Mouse (Mus musculus) midbrain, postnatal 0 days (tissue): ENCODE measurements around the gene Mthfd1. TPM values are rescaled to one million over a fixed set of nuclear protein-coding genes. Genes with fewer than 3 reads are reported as not detected.

Source experiments
- ATAC-seq: fragments of 200-750 bp; cut with Nextera tagmentation; 2 replicates; pipeline ENCODE4 v1.8.0; 2017; ENCODE audit warnings: moderate number of reproducible peaks, mild to moderate bottlenecking, moderate TSS enrichment, moderate library complexity; ENCODE audit not compliant: low FRiP score
- DNase-seq: peaks from one replicate; pipeline ENCODE4 v3.0.0-alpha.2; 2015; ENCODE audit warnings: low spot score
- H3K27ac ChIP-seq: fragments of 300-500 bp; sonication (generic); 2 replicates; pipeline ENCODE4 v1.5.1; 2014; ENCODE audit warnings: low read depth, mild to moderate bottlenecking, low read length, mixed read lengths
- H3K27me3 ChIP-seq: fragments of 300-500 bp; sonication (generic); 2 replicates; pipeline ENCODE4 v1.6.1; 2014; ENCODE audit warnings: low read length, control low read depth, mixed read lengths; ENCODE audit not compliant: insufficient read depth
- H3K36me3 ChIP-seq: fragments of 300-500 bp; sonication (generic); 2 replicates; pipeline ENCODE4 v1.6.1; 2014; ENCODE audit warnings: low read length, control low read depth, mixed read lengths; ENCODE audit not compliant: insufficient read depth
- H3K4me1 ChIP-seq: fragments of 300-500 bp; sonication (generic); 2 replicates; pipeline ENCODE4 v1.6.1; 2014; ENCODE audit warnings: mild to moderate bottlenecking, control low read depth, antibody characterized with exemption, low read length, mixed read lengths; ENCODE audit not compliant: insufficient read depth
- H3K4me2 ChIP-seq: fragments of 300-500 bp; sonication (generic); 2 replicates; pipeline ENCODE4 v1.6.1; 2014; ENCODE audit warnings: low read depth, mild to moderate bottlenecking, low read length, mixed read lengths; ENCODE audit not compliant: poor library complexity, severe bottlenecking
- H3K4me3 ChIP-seq: fragments of 300-500 bp; sonication (generic); 2 replicates; pipeline ENCODE4 v1.5.1; 2014; ENCODE audit warnings: low read depth, mild to moderate bottlenecking, low read length, moderate library complexity
- H3K9ac ChIP-seq: fragments of 300-500 bp; sonication (generic); replicated peaks from 2 replicates; pipeline ENCODE4 v1.6.1; 2014; ENCODE audit warnings: mild to moderate bottlenecking, low read length, moderate library complexity, mixed read lengths; ENCODE audit not compliant: poor library complexity, severe bottlenecking
- H3K9me3 ChIP-seq: fragments of 300-500 bp; sonication (generic); 2 replicates; pipeline ENCODE4 v1.6.1; 2016; ENCODE audit warnings: low read length, control low read depth
- CTCF ChIP-seq: IDR thresholded peaks from 2 replicates; pipeline ENCODE4 v1.5.1; 2016; ENCODE audit warnings: antibody characterized with exemption, mild to moderate bottlenecking
- WGBS: fragments of 180-500 bp; shearing (Covaris S2); extraction: QIAGEN DNeasy Blood & Tissue Kit; methylation state at CpG from one replicate; pipeline ENCODE4 v1.1.7; 2014; 5-methylcytosine and 5-hydroxymethylcytosine counted together
- polyA plus RNA-seq: library from polyadenylated mRNA; unstranded; fragments of >200 nt; fragmentation: Nextera tagmentation; extraction: Ambion mirVana; gene quantifications from 2 replicates; pipeline ENCODE4 v1.2.1, GENCODE M21; 2015
- total RNA-seq: library from RNA; depleted of rRNA; stranded (reverse); fragments of >200 nt; gene quantifications from 2 replicates; pipeline ENCODE4 v1.2.3, GENCODE M21; 2014

The Mthfd1 gene
- total and polyA plus RNA-seq, 2 experiments from 2014 or later, result 23.7 to 26.7 TPM

- Histone ChIP-seq H3K9ac (no peak overlapping the region), H3K4me2 (no peak overlapping the region), H3K9me3 (no peaks in the 10 kb centered on the region), H3K4me3 (no peak overlapping the region), H3K4me1 (no peaks in the 10 kb centered on the region), H3K27me3 (no peaks in the 10 kb centered on the region), H3K27ac (no peak overlapping the region), H3K36me3 (peaks cover 33% of the 10 kb centered on the region)
- TF ChIP-seq CTCF, result no peak
- DNase-seq (no peak), ATAC-seq (no peak)
- WGBS, result 97% methylated on average over 9 of the region's 9 CpGs
These were observed 44.3 kb downstream of the Mthfd1 start for GRCm38 (mm10) chr12:76299361-76299906.

- ATAC-seq (no peak), DNase-seq (no peak)
- Histone ChIP-seq H3K36me3 (peaks cover 30% of the 10 kb centered on the region), H3K9me3 (no peaks in the 10 kb centered on the region), H3K9ac (no peak overlapping the region), H3K27ac (no peak overlapping the region), H3K4me2 (no peak overlapping the region), H3K4me3 (no peak overlapping the region), H3K4me1 (no peaks in the 10 kb centered on the region), H3K27me3 (no peaks in the 10 kb centered on the region)
- TF ChIP-seq CTCF, result no peak
- WGBS, result 92% methylated on average over 10 of the region's 10 CpGs
These were observed 45.3 kb downstream of the Mthfd1 start for GRCm38 (mm10) chr12:76300367-76300766.

- no peak for DNase-seq
- Histone ChIP-seq H3K4me3 (no peak overlapping the region), H3K27ac (no peak overlapping the region), H3K27me3 (no peaks in the 10 kb centered on the region), H3K4me2 (no peak overlapping the region), H3K9ac (no peak overlapping the region), H3K9me3 (no peaks in the 10 kb centered on the region), H3K36me3 (peaks cover 29% of the 10 kb centered on the region), H3K4me1 (no peaks in the 10 kb centered on the region)
- no peak for TF ChIP-seq CTCF
- WGBS, result 87% methylated on average over 11 of the region's 11 CpGs
- no peak for ATAC-seq
These were observed 48.4 kb downstream of the Mthfd1 start for GRCm38 (mm10) chr12:76303474-76303873.

GRCm38 (mm10) chr12:76304199-76304598 lies 49.1 kb downstream of the Mthfd1 start:
- TF ChIP-seq CTCF, result no peak
- WGBS, result 53% methylated on average over 4 of the region's 4 CpGs
- DNase-seq (peak; percentile 57), ATAC-seq (no peak)
- no peak overlapping the region for H3K4me3 ChIP-seq
- no peak overlapping the region for H3K27ac ChIP-seq
- no peaks in the 10 kb centered on the region for H3K4me1 ChIP-seq
- H3K4me2 ChIP-seq, result no peak overlapping the region
- H3K9me3 ChIP-seq, result no peaks in the 10 kb centered on the region
- H3K9ac ChIP-seq, result no peak overlapping the region
- peaks cover 23% of the 10 kb centered on the region for H3K36me3 ChIP-seq
- H3K27me3 ChIP-seq, result no peaks in the 10 kb centered on the region

GRCm38 (mm10) chr12:76305107-76305506 lies 50.0 kb downstream of the Mthfd1 start:
- 92% methylated on average over 8 of the region's 8 CpGs for WGBS
- DNase-seq (no peak), ATAC-seq (no peak)
- Histone ChIP-seq H3K4me3 (no peak overlapping the region), H3K4me2 (no peak overlapping the region), H3K4me1 (no peaks in the 10 kb centered on the region), H3K9ac (no peak overlapping the region), H3K9me3 (no peaks in the 10 kb centered on the region), H3K27me3 (no peaks in the 10 kb centered on the region), H3K27ac (no peak overlapping the region), H3K36me3 (peaks cover 24% of the 10 kb centered on the region)
- TF ChIP-seq CTCF, result no peak

- Histone ChIP-seq H3K27me3 (no peaks in the 10 kb centered on the region), H3K27ac (no peak overlapping the region), H3K36me3 (peaks cover 16% of the 10 kb centered on the region), H3K9ac (no peak overlapping the region), H3K4me1 (no peaks in the 10 kb centered on the region), H3K4me3 (no peak overlapping the region), H3K4me2 (no peak overlapping the region), H3K9me3 (no peaks in the 10 kb centered on the region)
- TF ChIP-seq CTCF, result no peak
- 69% methylated on average over 9 of the region's 9 CpGs for WGBS
- ATAC-seq (no peak), DNase-seq (no peak)
These were observed 51.9 kb downstream of the Mthfd1 start for GRCm38 (mm10) chr12:76306852-76307561.
